Mouse (Mus musculus) heart, adult 2 months (tissue): ENCODE measurements at regions not wholly inside any gene's neighbourhood (a gene's known extent, or its start where the extent isn't known, plus 50 kb on each side); places are given as distances from the start of the nearest gene placed in this dataset.

Experiments used
- CTCF ChIP-seq: fragments of 200-600 bp; IDR thresholded peaks from 2 replicates; pipeline ENCODE4 v1.8.1; 2022; ENCODE audit warnings: antibody characterized with exemption, mild to moderate bottlenecking, moderate library complexity
- EP300 ChIP-seq: fragments of 200-500 bp; IDR thresholded peaks from 2 replicates; pipeline ENCODE4 v1.6.1; 2011; ENCODE audit warnings: low read depth, low read length, control low read depth; ENCODE audit not compliant: insufficient read depth

DNA sequence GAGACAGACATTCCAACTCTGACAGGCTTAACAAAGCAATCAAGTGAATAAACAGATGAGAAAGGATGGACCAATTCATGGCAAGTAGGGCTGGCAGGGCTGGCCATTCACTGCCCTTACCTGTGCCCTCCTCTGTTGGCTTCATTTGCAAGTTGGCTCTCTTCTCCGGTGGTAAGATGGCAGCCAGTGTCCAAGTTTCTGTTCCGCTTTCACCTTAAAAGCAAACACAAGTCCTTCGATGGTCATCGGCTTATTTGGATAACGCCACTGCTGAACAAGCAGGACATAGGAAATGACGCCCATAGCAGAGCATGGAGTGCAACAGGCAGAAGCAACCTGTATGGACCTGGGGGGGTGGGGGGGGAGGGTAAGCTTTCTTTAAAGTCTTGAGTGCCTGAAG, 231.2 kb upstream of the Arid1b start:
- TF ChIP-seq CTCF (no peak), EP300 (no peak)
